Mouse (Mus musculus): ENCODE data around the gene Sik2. TPM values are rescaled to one million over a fixed set of nuclear protein-coding genes. Genes with fewer than 3 reads are reported as not detected.

The Sik2 gene
- polyA plus RNA-seq, 1 experiment from 2014 or later, result 20.5 TPM

DNA sequence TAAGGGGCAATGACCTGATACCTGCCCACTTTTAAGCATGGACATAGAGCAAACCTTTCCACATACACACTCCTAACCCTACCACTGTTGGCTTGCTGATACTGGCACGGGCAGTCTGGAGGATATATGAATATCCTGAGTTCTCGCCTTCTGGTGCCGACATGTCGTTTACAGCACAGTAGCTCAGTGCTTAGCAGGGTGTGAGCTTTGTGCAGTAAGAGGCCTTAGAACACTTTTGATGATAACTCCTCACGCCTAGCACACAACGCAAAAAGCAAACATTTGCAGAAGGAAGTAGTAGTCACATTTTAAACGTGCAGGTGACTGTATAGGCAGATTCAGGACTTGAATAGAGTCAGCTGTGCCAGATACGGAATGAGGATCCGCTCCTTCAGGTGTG, 159.1 kb downstream of the Sik2 start:
- H3K4me1 ChIP-seq (ENCODE audit: control insufficient read depth, insufficient read depth, low read length), result peaks cover 24% of the 10 kb centered on the region
- H3K9me3 ChIP-seq (replicated peaks; ENCODE audit: control insufficient read depth, low read length), result no peaks in the 10 kb centered on the region
- ATAC-seq (ENCODE audit: insufficient read depth, low FRiP score), result peak; percentile 75
- no peak overlapping the region; the same call in 1 of the 2 replicates for H3K4me3 ChIP-seq (replicated peaks; ENCODE audit: low read length)
- no peaks in the 10 kb centered on the region for H3K27me3 ChIP-seq (ENCODE audit: control insufficient read depth, insufficient read depth, low read length)
- H3K4me2 ChIP-seq (ENCODE audit: low read depth, low read length), result peak overlapping the region; percentile 46
- H3K27ac ChIP-seq (ENCODE audit: low read length), result peak overlapping the region; percentile 93
- WGBS, result 50% methylated on average over 9 of the region's 9 CpGs
- H3K36me3 ChIP-seq (ENCODE audit: control insufficient read depth, insufficient read depth, low read length), result no peaks in the 10 kb centered on the region
- peak overlapping the region; percentile 45 for H3K9ac ChIP-seq (ENCODE audit: low read length)

DNA sequence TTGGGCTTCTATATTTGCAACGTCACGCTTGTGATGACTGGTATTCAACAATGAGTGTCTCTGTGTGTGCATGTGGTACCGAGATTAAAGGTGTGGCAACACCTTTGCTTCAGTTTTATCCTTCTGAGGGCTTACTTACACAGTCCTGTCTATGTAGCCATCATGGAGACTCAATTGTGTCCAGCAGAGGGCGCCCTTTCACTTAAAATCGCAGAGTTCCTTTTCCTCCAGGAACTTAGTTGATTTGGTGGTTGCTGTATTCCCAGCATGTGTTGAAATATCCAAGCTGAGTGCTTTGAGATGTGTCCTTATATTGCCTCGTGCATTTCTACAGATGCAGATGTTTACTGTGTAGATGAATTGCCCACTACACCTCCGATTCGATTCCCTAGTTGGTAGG, 159.6 kb downstream of the Sik2 start:
- Histone ChIP-seq H3K36me3 (ENCODE audit: control insufficient read depth, insufficient read depth, low read length) (no peaks in the 10 kb centered on the region), H3K4me1 (ENCODE audit: control insufficient read depth, insufficient read depth, low read length) (peaks cover 20% of the 10 kb centered on the region), H3K4me2 (ENCODE audit: low read depth, low read length) (peak overlapping the region; percentile 24), H3K4me3 (replicated peaks; ENCODE audit: low read length) (no peak overlapping the region), H3K27me3 (ENCODE audit: control insufficient read depth, insufficient read depth, low read length) (no peaks in the 10 kb centered on the region), H3K9ac (ENCODE audit: low read length) (0 out of 2 replicates have a peak overlapping the region, but pooled peaks have one; percentile 45), H3K27ac (ENCODE audit: low read length) (peak overlapping the region; percentile 93), H3K9me3 (replicated peaks; ENCODE audit: control insufficient read depth, low read length) (no peaks in the 10 kb centered on the region)
- ATAC-seq (ENCODE audit: insufficient read depth, low FRiP score), result peak; percentile 69
- 20% methylated on average over 8 of the region's 8 CpGs for WGBS

DNA sequence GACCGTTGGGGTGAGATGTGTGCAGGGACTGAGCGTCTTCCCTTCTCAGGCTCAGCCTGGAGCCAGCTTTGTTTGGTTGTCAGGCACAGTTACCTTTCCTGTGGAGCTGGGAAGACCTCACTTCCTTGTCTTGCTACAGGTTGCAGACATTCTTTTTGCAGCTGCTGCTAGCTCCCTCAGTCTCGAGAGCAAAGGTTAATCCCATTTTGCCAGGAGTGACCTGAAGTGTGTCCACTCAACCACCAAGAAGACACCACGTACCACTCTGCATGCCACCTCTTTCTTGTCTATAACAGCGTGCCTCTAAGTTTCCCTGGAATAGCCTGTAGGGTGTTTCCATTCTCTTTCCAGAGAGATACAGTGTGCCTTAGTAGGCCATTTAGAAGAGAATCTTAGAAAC, 160.1 kb downstream of the Sik2 start:
- peak overlapping the region; percentile 68 for H3K27ac ChIP-seq (ENCODE audit: low read length)
- WGBS, result 56% methylated on average over 5 of the region's 5 CpGs
- peaks cover 19% of the 10 kb centered on the region for H3K4me1 ChIP-seq (ENCODE audit: control insufficient read depth, insufficient read depth, low read length)
- no peak overlapping the region for H3K4me3 ChIP-seq (replicated peaks; ENCODE audit: low read length)
- ATAC-seq (ENCODE audit: insufficient read depth, low FRiP score), result no peak
- H3K36me3 ChIP-seq (ENCODE audit: control insufficient read depth, insufficient read depth, low read length), result peaks cover 2% of the 10 kb centered on the region; the same call in 1 of the 2 replicates
- no peaks in the 10 kb centered on the region for H3K9me3 ChIP-seq (replicated peaks; ENCODE audit: control insufficient read depth, low read length)
- H3K27me3 ChIP-seq (ENCODE audit: control insufficient read depth, insufficient read depth, low read length), result no peaks in the 10 kb centered on the region
- no peak overlapping the region for H3K4me2 ChIP-seq (ENCODE audit: low read depth, low read length)
- H3K9ac ChIP-seq (ENCODE audit: low read length), result peak overlapping the region; percentile 18

DNA sequence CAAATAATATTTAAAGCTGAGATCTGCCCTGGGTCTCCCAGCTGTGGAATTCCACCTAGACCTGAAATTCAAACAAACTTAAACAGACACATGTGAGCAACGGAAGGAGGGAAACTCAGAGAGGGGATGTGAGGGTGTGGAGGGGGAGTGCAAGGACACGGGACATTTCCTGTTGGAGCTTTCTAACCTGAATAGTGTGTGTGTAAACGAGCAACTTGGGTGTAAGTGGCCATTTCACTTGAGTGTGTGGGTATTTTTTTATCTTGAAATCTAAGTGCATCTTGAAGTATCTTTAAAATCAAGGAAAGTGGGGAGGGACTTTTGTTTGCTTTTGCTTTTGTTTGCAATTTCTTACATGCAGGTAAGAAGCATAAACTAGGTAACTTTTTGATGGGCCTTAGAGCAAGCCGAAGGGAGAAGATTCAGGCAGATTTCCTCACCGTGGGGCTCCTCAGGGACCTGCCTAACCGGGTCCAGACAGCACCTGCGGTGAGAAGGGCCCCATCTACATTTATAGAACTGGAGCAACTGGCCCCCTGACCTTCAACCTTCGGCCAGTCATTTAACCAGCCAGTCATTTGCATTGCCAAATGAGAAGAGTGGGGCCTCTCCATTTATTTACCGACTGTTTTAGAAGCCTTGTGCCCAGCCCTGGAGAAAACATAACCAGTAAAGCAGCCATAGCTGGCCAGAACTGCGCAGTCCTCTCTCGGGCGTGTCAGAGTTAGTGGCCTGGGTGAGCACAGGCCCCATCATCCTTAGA, 161.1 kb downstream of the Sik2 start:
- H3K4me1 ChIP-seq (ENCODE audit: control insufficient read depth, insufficient read depth, low read length), result peaks cover 19% of the 10 kb centered on the region
- H3K27ac ChIP-seq (ENCODE audit: low read length), result peak overlapping the region; percentile 68
- no peak for ATAC-seq (ENCODE audit: insufficient read depth, low FRiP score)
- no peaks in the 10 kb centered on the region for H3K9me3 ChIP-seq (replicated peaks; ENCODE audit: control insufficient read depth, low read length)
- H3K9ac ChIP-seq (ENCODE audit: low read length), result peak overlapping the region; percentile 34; the same call in 1 of the 2 replicates
- H3K36me3 ChIP-seq (ENCODE audit: control insufficient read depth, insufficient read depth, low read length), result peaks cover 6% of the 10 kb centered on the region; the same call in 1 of the 2 replicates
- no peak overlapping the region for H3K4me2 ChIP-seq (ENCODE audit: low read depth, low read length)
- no peaks in the 10 kb centered on the region for H3K27me3 ChIP-seq (ENCODE audit: control insufficient read depth, insufficient read depth, low read length)
- 46% methylated on average over 12 of the region's 12 CpGs for WGBS
- no peak overlapping the region for H3K4me3 ChIP-seq (replicated peaks; ENCODE audit: low read length)

DNA sequence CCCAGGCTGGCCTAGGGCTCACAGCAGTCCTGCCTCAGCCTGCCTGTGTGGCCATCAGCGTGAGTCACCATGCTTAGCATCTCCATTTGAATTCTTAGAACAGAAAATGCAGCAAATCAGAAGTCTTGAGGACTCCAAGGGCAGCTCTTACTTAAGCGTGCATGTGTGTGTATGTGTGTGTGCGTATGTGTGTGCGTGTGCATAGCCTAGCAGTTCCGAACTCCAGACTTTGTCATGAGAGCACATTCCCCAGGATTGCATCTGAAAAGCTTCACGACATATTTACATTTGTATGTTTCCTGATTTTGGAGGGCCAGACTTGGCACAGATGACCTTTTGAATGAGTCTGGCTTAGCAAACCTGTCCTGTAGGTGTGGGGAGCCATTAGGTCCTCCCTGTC, 161.7 kb downstream of the Sik2 start:
- 78% methylated on average over 6 of the region's 6 CpGs for WGBS
- Histone ChIP-seq H3K27me3 (ENCODE audit: control insufficient read depth, insufficient read depth, low read length) (no peaks in the 10 kb centered on the region), H3K36me3 (ENCODE audit: control insufficient read depth, insufficient read depth, low read length) (peaks cover 6% of the 10 kb centered on the region; the same call in 1 of the 2 replicates), H3K9ac (ENCODE audit: low read length) (no peak overlapping the region), H3K4me3 (replicated peaks; ENCODE audit: low read length) (no peak overlapping the region), H3K4me2 (ENCODE audit: low read depth, low read length) (no peak overlapping the region), H3K27ac (ENCODE audit: low read length) (0 out of 2 replicates have a peak overlapping the region, but pooled peaks have one; percentile 12), H3K4me1 (ENCODE audit: control insufficient read depth, insufficient read depth, low read length) (peaks cover 19% of the 10 kb centered on the region), H3K9me3 (replicated peaks; ENCODE audit: control insufficient read depth, low read length) (no peaks in the 10 kb centered on the region)
- no peak for ATAC-seq (ENCODE audit: insufficient read depth, low FRiP score)

DNA sequence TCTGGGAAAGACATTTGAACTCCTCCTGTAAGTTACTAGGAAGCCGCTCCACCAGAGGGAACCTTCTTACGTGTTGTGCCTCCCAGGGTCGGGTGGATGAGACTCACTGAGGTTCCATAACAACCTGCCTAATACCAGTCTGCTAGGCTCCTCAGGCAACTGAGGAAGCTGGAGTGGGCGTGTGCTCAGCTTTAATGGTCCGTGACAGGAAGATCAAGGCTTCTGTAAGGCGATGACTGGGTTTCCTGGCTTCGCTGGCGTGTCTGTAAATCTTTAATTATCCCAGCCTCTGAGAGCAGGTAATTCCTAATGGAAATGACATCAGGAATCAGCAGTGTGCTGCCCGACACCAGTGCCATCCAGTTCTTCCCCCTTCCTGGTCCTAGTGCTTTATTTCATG, 163.3 kb downstream of the Sik2 start:
- no peak for ATAC-seq (ENCODE audit: insufficient read depth, low FRiP score)
- Histone ChIP-seq H3K27me3 (ENCODE audit: control insufficient read depth, insufficient read depth, low read length) (no peaks in the 10 kb centered on the region), H3K4me2 (ENCODE audit: low read depth, low read length) (no peak overlapping the region), H3K27ac (ENCODE audit: low read length) (no peak overlapping the region), H3K4me1 (ENCODE audit: control insufficient read depth, insufficient read depth, low read length) (peaks cover 18% of the 10 kb centered on the region), H3K4me3 (replicated peaks; ENCODE audit: low read length) (no peak overlapping the region), H3K9me3 (replicated peaks; ENCODE audit: control insufficient read depth, low read length) (no peaks in the 10 kb centered on the region), H3K9ac (ENCODE audit: low read length) (no peak overlapping the region), H3K36me3 (ENCODE audit: control insufficient read depth, insufficient read depth, low read length) (peaks cover 6% of the 10 kb centered on the region; the same call in 1 of the 2 replicates)
- 76% methylated on average over 9 of the region's 9 CpGs for WGBS

DNA sequence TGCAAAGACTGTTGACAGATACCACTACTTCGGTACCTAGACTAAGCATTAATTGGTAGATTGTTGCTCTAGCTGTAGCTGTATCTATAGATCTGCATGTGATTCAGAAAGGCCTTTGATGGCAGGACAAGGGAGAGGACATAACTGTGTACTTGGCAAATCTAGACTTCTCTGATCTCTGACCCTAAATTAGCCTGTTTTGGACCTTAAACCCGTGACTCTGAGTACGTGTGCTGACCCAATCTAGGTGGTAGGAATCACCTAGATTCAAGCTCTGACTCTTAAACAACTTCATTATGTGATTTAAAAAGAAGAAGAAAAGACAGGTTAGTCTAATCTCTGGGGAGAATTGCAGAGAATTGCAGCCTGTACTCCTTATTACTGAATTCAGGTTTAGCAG, 163.8 kb downstream of the Sik2 start, which contains the start of gene Ppp2r1b:
Ppp2r1b (plus strand) TSS at position 221 of the 400 bp plus-strand sequence.
- Histone ChIP-seq H3K4me3 (replicated peaks; ENCODE audit: low read length) (no peak within 1 kb of the TSS), H3K4me2 (ENCODE audit: low read depth, low read length) (no peak within 1 kb of the TSS), H3K27me3 (ENCODE audit: control insufficient read depth, insufficient read depth, low read length) (no peaks in the 10 kb centered on the region), H3K27ac (ENCODE audit: low read length) (no peak within 1 kb of the TSS), H3K9me3 (replicated peaks; ENCODE audit: control insufficient read depth, low read length) (no peaks in the 10 kb centered on the region), H3K4me1 (ENCODE audit: control insufficient read depth, insufficient read depth, low read length) (peaks cover 13% of the 10 kb centered on the region), H3K36me3 (ENCODE audit: control insufficient read depth, insufficient read depth, low read length) (peaks cover 6% of the 10 kb centered on the region; the same call in 1 of the 2 replicates), H3K9ac (ENCODE audit: low read length) (no peak within 1 kb of the TSS)
- ATAC-seq (ENCODE audit: insufficient read depth, low FRiP score), result no peak
- WGBS, result 90% methylated on average over 3 of the region's 3 CpGs

Other genes with a start within 250 kb of the Sik2 start
- 11.1 and 11.7 TPM in 2 replicates for gene Fdxacb1, start 240.8 kb downstream of the Sik2 start, polyA plus RNA-seq (2015; fragmentation: Nextera tagmentation; extraction: Ambion mirVana)
- gene Alg9, start 234.1 kb downstream of the Sik2 start, polyA plus RNA-seq (2015; fragmentation: Nextera tagmentation; extraction: Ambion mirVana), result 36.7 and 40.5 TPM in 2 replicates
- gene 1110032A03Rik, start 233.6 kb downstream of the Sik2 start, polyA plus RNA-seq (2015; fragmentation: Nextera tagmentation; extraction: Ambion mirVana), result 28.5 and 31.1 TPM in 2 replicates
- 79.3 and 87.5 TPM in 2 replicates for gene Ppp2r1b, start 163.8 kb downstream of the Sik2 start, polyA plus RNA-seq (2015; fragmentation: Nextera tagmentation; extraction: Ambion mirVana)
- gene Btg4, start 51.8 kb upstream of the Sik2 start, polyA plus RNA-seq (2015; fragmentation: Nextera tagmentation; extraction: Ambion mirVana), result not detected in 2 replicates
- gene Layn, start 68.0 kb upstream of the Sik2 start, polyA plus RNA-seq (2015; fragmentation: Nextera tagmentation; extraction: Ambion mirVana), result 4.3 and 4.7 TPM in 2 replicates
- gene 4833427G06Rik, start 93.0 kb upstream of the Sik2 start, polyA plus RNA-seq (2015; fragmentation: Nextera tagmentation; extraction: Ambion mirVana), result 0.31 TPM in 1 of 2 replicates, not detected in the other
- gene Gm32742, start 156.4 kb upstream of the Sik2 start, polyA plus RNA-seq (2015; fragmentation: Nextera tagmentation; extraction: Ambion mirVana), result 0.06 and 0.10 TPM in 2 replicates
- 0.60 and 0.66 TPM in 2 replicates for gene Pou2af1, start 204.6 kb upstream of the Sik2 start, polyA plus RNA-seq (2015; fragmentation: Nextera tagmentation; extraction: Ambion mirVana)

Data from stomach, embryonic 16.5 days (tissue).